Mouse (Mus musculus) T-helper 17 cell (primary cell): ENCODE measurements around the gene Vat1.
"Not testable (repeated sequence)": the region's sequence is repeated elsewhere in the genome, so short reads cannot be mapped to it uniquely, and the experiment has no call there.

Source experiments
- in situ Hi-C, 2 experiments: fragments of 300-600 bp; cut with MboI, MseI; formaldehyde crosslinking; loops; 1 replicate in 1 of 2; 2 replicates in 1 of 2; pipeline ENCODE4 v1.15.1; 2025; ENCODE audit warnings: high pct_unique_total_duplicates in 2 of 2

The Vat1 gene

GRCm38 (mm10) chr11:101465869-101466551 lies at the start of gene Vat1:
Gene Vat1 (minus strand): TSS chr11:101466230.
- in situ Hi-C loops: no loop called here

DNA sequence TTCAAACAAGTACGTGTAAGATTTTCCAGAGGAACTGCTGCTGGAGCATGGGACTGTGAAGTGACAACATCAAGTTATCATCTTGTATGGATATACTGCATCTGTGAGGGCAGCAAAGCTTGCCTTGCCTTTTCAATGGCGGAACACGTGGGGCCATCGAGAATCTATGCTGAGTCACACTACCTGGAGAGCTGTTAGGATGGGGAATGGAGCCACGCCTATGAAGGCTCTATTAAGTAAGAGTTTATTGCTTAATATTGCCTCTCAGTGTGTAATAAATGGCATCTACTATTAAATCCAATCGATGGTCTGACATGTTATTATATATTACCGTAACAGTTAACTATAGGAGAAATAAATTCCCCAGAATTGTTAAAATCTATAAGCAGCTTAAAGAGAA lies 41.1 kb upstream of the Vat1 start:
- in situ Hi-C loops: no loop called here

GRCm38 (mm10) chr11:101506269-101506780 lies 40.3 kb upstream of the Vat1 start:
- in situ Hi-C loops: no loop called here

DNA sequence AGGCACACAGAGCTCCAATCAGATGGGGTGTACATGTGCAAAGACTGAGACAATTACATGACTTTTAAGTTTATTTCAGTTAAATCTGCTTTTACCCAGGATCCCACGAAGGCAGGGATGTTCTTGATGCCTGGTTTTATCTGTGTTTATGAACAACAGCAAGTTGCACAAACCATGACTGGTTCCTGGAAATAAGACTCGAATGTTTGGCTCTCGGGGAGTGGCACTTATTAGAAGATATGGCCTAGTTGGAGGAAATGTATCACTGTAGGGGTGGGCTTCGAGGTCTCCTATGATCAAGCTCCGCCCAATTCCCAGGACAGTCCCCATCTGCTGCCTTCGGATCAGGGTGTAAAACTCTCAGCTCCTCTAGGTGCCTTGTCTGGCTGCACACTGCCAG lies 20.1 kb upstream of the Vat1 start:
- in situ Hi-C loops: no loop called here

DNA sequence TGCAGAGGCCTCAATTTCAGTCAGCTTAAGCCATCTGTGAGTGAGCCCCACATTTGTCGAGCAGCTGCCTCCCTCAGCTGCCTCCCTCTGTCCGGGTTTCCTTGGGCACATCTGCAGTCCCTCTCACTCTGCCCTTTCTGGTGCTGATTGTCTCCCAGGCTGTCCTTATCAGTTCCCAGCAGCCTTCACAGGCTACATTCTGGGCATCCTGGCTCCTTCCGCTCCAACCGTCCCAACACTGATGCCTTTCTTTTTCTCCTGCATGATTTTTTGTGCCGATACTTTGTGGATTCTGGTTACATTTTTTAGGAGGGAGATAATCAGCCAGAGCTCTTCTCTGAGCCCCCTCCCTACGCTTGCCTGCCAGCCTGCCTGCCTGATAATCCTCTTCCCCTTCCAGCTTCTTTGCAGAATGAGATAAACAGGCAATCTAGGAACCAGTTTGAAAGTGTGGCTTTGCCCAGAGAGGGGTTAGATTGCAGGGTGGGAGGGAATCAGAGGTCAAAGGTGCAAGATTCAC lies 19.5 kb upstream of the Vat1 start:
- in situ Hi-C loops: no loop called here

DNA sequence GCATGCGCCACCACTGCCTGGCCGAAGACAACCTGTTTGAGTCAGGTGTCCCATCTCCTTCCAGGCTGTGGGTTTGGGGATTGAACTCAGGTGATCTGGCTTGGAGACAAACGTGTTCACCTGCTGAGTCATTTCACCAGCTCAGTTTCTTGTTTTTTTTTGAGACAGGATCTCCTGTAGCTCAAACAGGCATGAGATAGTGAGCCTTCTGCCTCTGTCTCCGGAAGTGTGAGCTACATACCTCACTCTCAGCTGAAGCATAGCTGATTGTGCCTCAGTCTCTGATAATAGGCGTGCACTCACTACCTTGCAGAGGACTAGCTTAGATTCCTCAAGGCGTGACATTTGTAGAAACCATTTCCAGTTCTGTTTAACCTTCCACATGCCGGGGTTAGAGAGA lies 18.8 kb upstream of the Vat1 start:
- in situ Hi-C loops: no loop called here

DNA sequence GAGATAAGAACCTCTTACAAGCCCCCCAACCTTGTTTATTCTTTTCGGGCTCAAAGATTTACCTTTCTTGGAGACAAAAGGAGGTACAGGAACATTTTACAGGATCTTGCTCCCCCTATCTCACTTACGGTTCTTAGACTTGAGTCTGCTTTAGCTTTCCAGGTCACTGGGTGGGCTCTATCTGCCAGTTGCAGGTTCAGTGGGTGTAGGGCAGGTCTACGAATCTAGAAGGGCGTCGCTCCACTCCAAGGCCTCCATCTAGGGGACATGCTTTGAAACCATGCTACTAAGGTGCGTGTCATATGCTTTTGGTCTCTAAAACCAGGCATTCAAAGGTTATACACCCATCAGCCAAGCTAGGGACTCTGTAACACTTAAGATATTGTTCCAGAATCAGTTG lies 18.2 kb upstream of the Vat1 start:
- in situ Hi-C loops: no loop called here

DNA sequence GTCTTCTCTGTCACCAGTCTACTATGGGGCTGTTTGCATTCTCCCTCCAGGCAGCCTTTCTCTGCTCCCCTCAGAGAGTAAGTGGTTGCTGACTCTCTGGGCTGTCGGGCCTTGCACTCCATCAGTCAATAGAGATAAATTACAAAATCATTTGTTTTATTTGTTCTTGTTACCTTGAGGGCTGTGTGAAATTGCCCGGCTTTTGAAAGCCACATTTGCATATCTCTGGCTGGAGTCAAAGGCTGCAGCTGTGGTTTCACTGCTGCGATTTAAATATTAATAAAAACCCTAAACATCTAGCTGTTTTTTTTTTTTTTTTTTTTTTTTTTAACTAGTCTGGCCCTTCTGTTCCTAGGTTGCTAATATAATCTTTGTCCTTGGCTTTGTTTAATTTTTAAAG lies 17.8 kb upstream of the Vat1 start:
- in situ Hi-C loops: no loop called here

DNA sequence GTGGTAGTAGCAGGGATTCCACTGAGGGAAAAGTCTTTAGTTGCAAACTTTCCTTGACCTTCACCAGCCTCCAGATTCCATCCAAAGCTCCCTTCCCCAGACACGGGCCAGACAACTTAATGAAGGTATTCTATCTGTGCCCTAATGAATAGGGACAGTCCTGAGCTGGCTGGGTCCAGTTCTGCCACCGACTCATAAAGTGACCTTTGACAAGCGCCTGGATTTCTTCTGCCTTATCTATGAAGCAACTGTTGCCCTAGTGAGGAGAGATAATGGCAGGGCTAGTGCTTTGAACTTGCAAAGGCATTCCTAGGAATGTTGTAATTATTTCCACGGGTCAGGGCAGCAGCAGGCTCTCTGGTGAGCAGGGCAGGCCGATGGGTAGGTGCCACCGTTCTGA lies 14.9 kb upstream of the Vat1 start:
- in situ Hi-C loops: no loop called here

DNA sequence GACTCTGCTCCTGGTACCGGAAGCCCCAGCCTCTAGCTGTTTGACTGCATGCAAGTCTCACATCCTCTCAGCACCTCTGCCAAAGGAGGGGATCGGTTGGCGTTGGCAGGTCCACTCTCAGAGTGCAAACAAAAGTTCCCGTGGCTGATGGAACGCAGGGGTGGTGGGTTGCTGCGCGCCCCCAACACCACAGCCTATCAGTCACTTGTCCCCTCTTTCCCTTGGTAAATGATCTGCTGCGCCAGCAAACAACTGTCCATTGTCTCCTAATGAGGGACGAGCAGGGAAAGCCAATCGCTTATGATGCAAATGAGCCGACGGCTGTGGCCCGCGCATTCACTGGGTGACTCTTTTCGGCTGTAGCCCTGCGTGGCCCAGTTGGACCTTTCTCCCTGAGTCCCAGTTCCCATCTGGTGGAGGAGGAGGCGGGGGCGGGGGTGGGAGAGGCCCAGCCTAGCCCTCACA lies 13.2 kb upstream of the Vat1 start:
- in situ Hi-C loops: no loop called here

GRCm38 (mm10) chr11:101477552-101478211 lies 11.7 kb upstream of the Vat1 start:
- in situ Hi-C loops: no loop called here

DNA sequence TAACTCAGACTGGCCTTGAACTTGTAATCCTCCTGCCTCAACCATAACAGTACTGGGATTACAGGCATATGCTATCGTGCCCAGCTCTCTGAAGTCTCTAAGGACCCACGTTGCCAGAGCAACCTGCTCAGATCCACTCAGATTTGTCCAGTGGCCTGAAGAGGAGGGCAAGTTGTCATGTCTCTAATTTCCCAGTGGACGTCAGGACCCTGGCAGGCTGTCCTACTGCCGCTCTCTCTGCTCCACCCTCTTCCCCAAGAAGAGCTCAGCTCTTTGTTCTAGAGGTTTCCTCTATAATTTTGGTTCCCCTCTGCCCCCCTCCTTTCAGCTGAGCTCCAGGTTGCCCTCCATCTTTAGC lies 11.1 kb upstream of the Vat1 start:
- in situ Hi-C loops: no loop called here

- in situ Hi-C loops: not testable (repeated sequence)
Measured at GRCm38 (mm10) chr11:101476361-101476760, 10.3 kb upstream of the Vat1 start.

- in situ Hi-C loops: no loop called here
Measured at GRCm38 (mm10) chr11:101474298-101474697, 8.3 kb upstream of the Vat1 start.

GRCm38 (mm10) chr11:101473686-101474085 lies 7.7 kb upstream of the Vat1 start:
- in situ Hi-C loops: not testable (repeated sequence)

- in situ Hi-C loops: no loop called here
Measured at GRCm38 (mm10) chr11:101472336-101472735, 6.3 kb upstream of the Vat1 start.

- in situ Hi-C loops: no loop called here
Measured at GRCm38 (mm10) chr11:101471926-101472325, 5.9 kb upstream of the Vat1 start.

DNA sequence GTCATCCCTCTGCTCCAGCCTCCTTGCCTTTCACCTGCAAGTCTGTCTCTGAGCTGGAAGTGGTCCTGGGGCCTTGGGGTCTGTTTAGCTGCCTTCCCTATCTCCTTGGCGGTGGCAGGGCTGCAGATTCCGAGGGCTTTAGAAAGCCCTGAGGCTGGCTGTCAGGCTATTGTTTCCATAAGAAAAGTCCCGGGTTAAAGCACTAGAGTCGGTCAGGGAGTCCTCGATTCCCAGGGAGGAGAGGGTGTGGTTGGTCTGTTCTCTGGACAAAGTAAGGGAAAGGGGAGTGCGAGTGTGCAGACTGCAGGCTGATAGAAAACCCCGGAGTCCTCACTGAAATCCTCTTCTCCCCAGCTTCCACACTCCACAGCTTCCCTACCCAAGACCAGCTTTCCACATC lies 4.2 kb upstream of the Vat1 start:
- in situ Hi-C loops: no loop called here

GRCm38 (mm10) chr11:101469155-101469554 lies 3.1 kb upstream of the Vat1 start:
- in situ Hi-C loops: no loop called here

DNA sequence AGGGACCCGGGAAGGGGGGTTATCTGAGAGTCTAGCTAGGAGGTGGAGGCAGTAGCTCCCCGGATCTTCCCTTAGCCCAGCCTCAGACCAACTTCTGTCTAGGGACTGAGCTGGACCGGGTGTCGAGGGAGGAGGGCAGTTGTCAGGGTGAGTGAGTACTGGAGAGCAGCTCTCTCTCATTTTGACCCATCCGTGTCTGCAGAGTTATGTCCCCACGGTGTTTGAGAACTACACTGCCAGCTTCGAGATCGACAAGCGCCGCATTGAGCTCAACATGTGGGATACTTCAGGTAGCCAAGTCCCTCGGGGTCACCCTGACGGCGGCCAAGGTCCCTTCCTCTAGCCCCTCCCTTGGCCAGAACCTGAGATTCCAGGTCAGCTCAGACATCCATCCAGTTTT lies 2.7 kb upstream of the Vat1 start:
- in situ Hi-C loops: no loop called here

DNA sequence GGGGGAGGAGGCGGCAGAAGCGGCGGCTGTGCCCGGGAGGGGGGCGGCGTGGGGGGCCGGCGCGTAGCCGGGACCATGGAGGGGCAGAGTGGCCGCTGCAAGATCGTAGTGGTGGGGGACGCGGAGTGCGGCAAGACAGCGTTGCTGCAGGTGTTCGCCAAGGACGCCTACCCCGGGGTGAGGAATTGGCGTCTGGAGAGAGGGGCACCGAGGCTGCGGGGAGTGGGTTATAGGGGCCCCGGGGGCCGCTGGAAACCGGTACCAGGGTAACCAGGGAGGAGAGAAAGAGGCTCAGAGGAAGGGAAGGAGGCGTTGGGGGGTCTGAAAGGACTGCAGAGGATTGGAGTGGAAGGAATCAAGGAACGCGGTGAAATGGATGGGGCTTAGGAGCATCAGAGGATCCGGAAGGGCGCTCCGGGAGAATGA lies 2.2 kb upstream of the Vat1 start:
- in situ Hi-C loops: no loop called here

- in situ Hi-C loops: no loop called here
Measured at GRCm38 (mm10) chr11:101467477-101468262, 1.6 kb upstream of the Vat1 start.
